Mouse (Mus musculus) MEL-GATA-1-ER (cell line): Measurements from ENCODE around the gene Socs1.

ENCODE experiments used
- DNase-seq: peaks from one replicate; pipeline ENCODE4 v3.0.0-alpha.2; 2012; ENCODE audit warnings: low read depth; ENCODE audit errors: extremely low read depth

Gene Socs1

GRCm38 (mm10) chr16:10763540-10764264, 21.6 kb downstream of the Socs1 start:
- DNase-seq = no peak

GRCm38 (mm10) chr16:10762569-10763180, 22.7 kb downstream of the Socs1 start:
- DNase-seq = no peak

- DNase-seq = no peak
These were observed 24.2 kb downstream of the Socs1 start for GRCm38 (mm10) chr16:10761182-10761581.

GRCm38 (mm10) chr16:10756168-10756567, 29.2 kb downstream of the Socs1 start:
- no peak for DNase-seq

GRCm38 (mm10) chr16:10754521-10755296, 30.6 kb downstream of the Socs1 start:
- no peak for DNase-seq

DNA sequence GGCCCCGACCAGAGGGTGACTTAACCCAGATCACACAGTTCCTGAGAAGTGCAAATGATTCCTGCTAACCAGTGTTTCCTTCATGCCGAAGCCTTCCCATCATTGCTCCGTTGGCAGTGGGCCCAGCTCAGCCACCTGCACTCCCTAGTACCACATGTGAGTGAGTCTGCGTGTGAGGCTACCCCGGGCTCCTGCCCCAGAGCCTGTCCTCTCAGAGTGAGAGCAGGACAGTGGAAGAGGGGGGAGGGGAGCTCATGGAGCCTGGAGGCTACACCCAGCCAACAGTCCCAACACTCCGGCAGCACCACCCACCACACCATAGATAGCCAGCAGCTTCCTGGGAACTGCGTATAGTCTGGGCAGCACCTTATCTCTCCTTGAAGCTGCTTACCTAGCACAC, 35.5 kb downstream of the Socs1 start:
- DNase-seq = no peak

- DNase-seq = no peak
These were observed 36.1 kb downstream of the Socs1 start for GRCm38 (mm10) chr16:10749226-10749625.

DNA sequence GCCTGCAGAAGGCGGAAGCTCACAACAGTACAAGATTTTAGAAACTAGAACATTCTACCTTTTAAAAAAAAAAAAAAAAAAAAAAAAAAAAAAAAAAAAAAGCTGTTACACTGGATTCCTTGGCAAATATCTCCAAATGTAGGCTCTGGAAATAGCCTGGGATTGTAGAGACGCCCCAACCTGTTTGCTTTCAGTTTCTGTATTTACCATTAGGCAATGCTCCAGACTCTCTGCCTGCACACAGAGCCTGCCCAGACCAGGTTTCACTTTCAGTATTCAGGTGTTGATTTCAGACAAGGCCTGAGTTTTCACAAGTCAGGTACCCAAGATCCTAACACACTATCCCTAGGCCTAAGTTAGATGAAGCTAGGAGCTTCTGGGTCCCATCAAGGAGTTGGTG, 44.3 kb downstream of the Socs1 start:
- DNase-seq = no peak

GRCm38 (mm10) chr16:10739854-10740398, 45.4 kb downstream of the Socs1 start:
- no peak for DNase-seq

- DNase-seq = no peak
These were observed 46.5 kb downstream of the Socs1 start for GRCm38 (mm10) chr16:10738866-10739265.

DNA sequence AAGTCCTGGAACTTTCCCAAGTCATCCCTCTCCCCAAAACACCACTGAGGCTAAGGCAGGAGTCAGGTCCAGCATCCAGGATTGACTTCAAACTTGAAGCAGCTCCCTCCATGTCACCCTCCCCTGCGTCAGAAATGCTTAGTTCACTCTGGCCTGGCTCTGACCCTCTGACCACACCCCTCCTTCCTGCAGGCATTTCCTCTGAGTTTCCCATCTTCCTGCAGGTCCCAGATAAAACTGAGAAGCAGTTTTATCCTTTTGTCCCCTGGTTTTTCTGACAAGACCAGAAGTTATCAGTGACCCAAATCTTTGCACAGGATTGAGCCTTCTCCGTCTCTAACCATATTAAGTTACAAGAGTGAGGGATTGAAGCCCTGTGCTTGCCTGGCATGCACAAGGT, 47.8 kb downstream of the Socs1 start:
- DNase-seq = no peak

- no peak for DNase-seq
These were observed 49.0 kb downstream of the Socs1 start for GRCm38 (mm10) chr16:10736364-10736763.

DNA sequence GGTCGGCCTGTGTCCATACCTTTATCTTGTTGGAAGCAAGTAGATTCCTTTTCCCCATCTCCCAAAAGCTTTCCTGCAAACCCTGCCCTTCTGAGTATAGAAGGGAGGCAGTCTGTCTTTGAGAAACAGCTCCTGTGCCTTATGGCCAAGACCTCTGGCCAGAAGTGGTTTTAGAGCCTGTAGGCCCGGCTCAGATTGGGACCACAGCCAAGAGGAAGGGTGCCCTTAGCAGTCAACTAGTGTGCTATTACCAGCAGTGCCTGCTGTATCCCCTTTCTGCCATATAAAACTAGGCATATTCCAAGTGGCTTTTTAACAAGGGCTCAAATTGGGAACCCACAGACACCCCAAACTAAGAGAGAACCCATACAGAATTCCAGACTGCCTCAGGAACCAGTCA, 49.6 kb downstream of the Socs1 start:
- DNase-seq = no peak

GRCm38 (mm10) chr16:10732421-10732820, 52.9 kb downstream of the Socs1 start:
- DNase-seq = no peak
